Mouse (Mus musculus) forebrain, embryonic 16.5 days (tissue): ENCODE measurements around the gene Sipa1l1. TPM values are rescaled to one million over a fixed set of nuclear protein-coding genes. Genes with fewer than 3 reads are reported as not detected.
"Not testable (repeated sequence)": the region's sequence is repeated elsewhere in the genome, so short reads cannot be mapped to it uniquely, and the experiment has no call there.

Source experiments
- ATAC-seq: fragments of 200-750 bp; cut with Nextera tagmentation; 2 replicates; pipeline ENCODE4 v1.8.0; 2017; ENCODE audit warnings: mild to moderate bottlenecking, moderate library complexity
- H3K27ac ChIP-seq: fragments of 300-500 bp; sonication (generic); 2 replicates; pipeline ENCODE4 v1.5.1; 2014; ENCODE audit warnings: low read length, control low read depth
- H3K27me3 ChIP-seq: fragments of 300-500 bp; sonication (generic); replicated peaks from 2 replicates; pipeline ENCODE4 v1.6.1; 2014; ENCODE audit warnings: low read length; ENCODE audit not compliant: control insufficient read depth, insufficient read depth
- H3K36me3 ChIP-seq: fragments of 300-500 bp; sonication (generic); 2 replicates; pipeline ENCODE4 v1.6.1; 2014; ENCODE audit not compliant: control insufficient read depth, insufficient read depth
- H3K4me1 ChIP-seq: fragments of 300-500 bp; sonication (generic); replicated peaks from 2 replicates; pipeline ENCODE4 v1.6.1; 2014; ENCODE audit warnings: low read length; ENCODE audit not compliant: control insufficient read depth, insufficient read depth
- H3K4me2 ChIP-seq: fragments of 300-500 bp; sonication (generic); 2 replicates; pipeline ENCODE4 v1.6.1; 2014; ENCODE audit warnings: mild to moderate bottlenecking, low read length, control low read depth
- H3K4me3 ChIP-seq: fragments of 300-500 bp; sonication (generic); replicated peaks from 2 replicates; pipeline ENCODE4 v1.5.1; 2014; ENCODE audit warnings: mild to moderate bottlenecking, low read length, control low read depth
- H3K9ac ChIP-seq: fragments of 300-500 bp; sonication (generic); replicated peaks from 2 replicates; pipeline ENCODE4 v1.6.1; 2014; ENCODE audit warnings: low read depth, low read length, control low read depth
- H3K9me3 ChIP-seq: fragments of 300-500 bp; sonication (generic); 2 replicates; pipeline ENCODE4 v1.6.1; 2016; ENCODE audit warnings: low read length; ENCODE audit not compliant: control insufficient read depth
- WGBS: fragments of 180-500 bp; shearing (Covaris S2); extraction: QIAGEN DNeasy Blood & Tissue Kit; methylation state at CpG from one replicate; pipeline ENCODE4 v1.1.7; 2014; 5-methylcytosine and 5-hydroxymethylcytosine counted together
- polyA plus RNA-seq: library from polyadenylated mRNA; unstranded; fragments of >200 nt; fragmentation: Nextera tagmentation; extraction: Ambion mirVana; gene quantifications from 2 replicates; pipeline ENCODE4 v1.2.1, GENCODE M21; 2015

Gene Sipa1l1
- polyA plus RNA-seq, 1 experiment from 2014 or later: 26.8 TPM

DNA sequence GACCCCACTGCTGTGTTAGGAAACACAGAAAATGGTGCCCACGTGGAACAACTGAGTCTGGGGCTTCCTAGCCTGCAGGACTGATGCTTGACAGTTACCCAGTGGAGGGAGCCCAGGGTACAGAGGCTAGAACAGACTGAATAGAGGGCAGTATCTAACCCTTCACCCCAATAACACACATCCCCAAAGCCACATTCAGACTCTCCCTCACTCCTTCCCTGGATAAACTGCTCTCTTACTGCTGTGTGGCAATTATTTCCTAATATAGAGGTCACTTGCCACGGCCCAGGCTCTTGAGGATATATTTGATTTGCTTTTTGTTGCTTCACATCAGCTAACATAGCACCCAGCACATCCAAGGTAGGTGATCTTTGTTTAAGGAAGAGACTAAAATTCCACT lies 307.5 kb downstream of the Sipa1l1 start:
- no peak for ATAC-seq
- no peaks in the 10 kb centered on the region for H3K36me3 ChIP-seq
- no peak overlapping the region for H3K4me2 ChIP-seq
- H3K9me3 ChIP-seq: no peaks in the 10 kb centered on the region
- no peak overlapping the region for H3K27ac ChIP-seq
- H3K4me1 ChIP-seq: no peaks in the 10 kb centered on the region
- 58% methylated on average over 2 of the region's 2 CpGs for WGBS
- H3K27me3 ChIP-seq: no peaks in the 10 kb centered on the region
- H3K4me3 ChIP-seq: no peak overlapping the region
- H3K9ac ChIP-seq: no peak overlapping the region

DNA sequence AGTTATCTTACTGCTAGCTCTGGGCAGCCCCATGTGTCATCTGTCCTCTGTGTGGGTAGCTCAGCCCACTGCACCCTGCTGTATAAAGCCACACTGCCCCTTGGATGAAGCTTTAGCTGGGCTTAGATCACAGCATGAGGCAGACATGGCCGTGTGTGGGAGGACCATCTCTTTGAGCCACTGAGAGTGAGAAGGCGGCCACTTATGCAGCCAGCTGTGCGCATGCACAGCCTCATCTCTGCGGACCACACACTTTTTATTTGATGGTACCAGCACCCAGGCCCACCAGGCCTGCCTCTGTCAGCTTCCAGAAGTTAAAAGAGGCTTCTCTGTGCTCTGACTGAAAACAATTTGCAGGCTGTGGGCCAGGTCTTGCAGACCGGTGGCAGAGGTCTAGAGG lies 308.7 kb downstream of the Sipa1l1 start:
- no peak overlapping the region for H3K4me2 ChIP-seq
- no peak overlapping the region for H3K27ac ChIP-seq
- H3K9ac ChIP-seq: no peak overlapping the region

DNA sequence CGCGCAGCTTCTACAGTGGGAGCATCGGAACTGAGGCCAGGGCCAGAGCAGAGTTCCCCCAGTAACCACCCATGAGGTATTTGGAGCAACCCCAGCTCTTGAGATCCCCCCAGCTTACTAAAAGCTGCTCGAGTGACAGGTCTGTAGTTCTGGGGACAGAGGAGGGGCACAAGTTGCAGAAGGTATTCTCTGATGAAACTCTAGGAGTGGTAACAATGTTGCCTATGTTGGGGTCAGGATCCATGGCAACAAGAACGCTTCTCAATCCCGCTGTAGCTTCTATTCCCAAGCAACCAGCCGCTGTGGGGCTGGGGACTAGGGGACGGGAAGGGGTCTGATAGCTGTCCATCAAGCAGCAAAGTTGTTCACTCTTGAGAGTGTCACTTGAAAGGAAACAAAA lies 309.1 kb downstream of the Sipa1l1 start:
- Histone ChIP-seq H3K4me2 (no peak overlapping the region), H3K4me3 (no peak overlapping the region), H3K9ac (no peak overlapping the region), H3K27ac (no peak overlapping the region), H3K36me3 (no peaks in the 10 kb centered on the region), H3K9me3 (no peaks in the 10 kb centered on the region), H3K27me3 (no peaks in the 10 kb centered on the region), H3K4me1 (no peaks in the 10 kb centered on the region)
- WGBS: 12% methylated on average over 8 of the region's 8 CpGs
- no peak for ATAC-seq

More for the DNA sequence above, 308.7 kb downstream of the Sipa1l1 start:
- Histone ChIP-seq H3K4me1 (no peaks in the 10 kb centered on the region), H3K27me3 (no peaks in the 10 kb centered on the region), H3K36me3 (no peaks in the 10 kb centered on the region), H3K4me3 (no peak overlapping the region), H3K9me3 (no peaks in the 10 kb centered on the region)
- 32% methylated on average over 5 of the region's 5 CpGs for WGBS
- no peak for ATAC-seq

DNA sequence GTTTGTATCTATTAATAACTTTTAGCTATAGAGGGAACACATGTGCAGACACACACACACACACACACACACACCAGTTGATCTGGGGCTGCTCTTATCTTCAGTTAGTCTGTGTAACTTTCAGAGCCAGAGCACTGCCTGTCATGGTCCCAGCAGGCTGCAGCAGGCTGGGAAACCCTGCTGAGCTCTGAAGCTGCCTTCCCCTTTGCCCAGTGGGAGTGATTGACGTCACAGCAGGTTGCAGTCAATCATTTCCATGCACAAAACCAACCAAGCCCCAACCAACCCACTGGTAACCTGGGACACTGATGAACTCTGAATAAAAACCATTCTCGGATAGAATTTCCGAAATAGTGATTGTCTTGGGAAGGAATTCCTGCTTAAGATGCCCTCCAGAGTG lies 310.3 kb downstream of the Sipa1l1 start:
- 21% methylated on average over 3 of the region's 3 CpGs for WGBS
- H3K9me3 ChIP-seq: peaks cover 2% of the 10 kb centered on the region; the same call in 1 of the 2 replicates
- H3K36me3 ChIP-seq: no peaks in the 10 kb centered on the region
- H3K27ac ChIP-seq: no peak overlapping the region
- H3K9ac ChIP-seq: no peak overlapping the region
- ATAC-seq: no peak
- no peak overlapping the region for H3K4me3 ChIP-seq
- H3K4me2 ChIP-seq: no peak overlapping the region
- no peaks in the 10 kb centered on the region for H3K27me3 ChIP-seq
- H3K4me1 ChIP-seq: no peaks in the 10 kb centered on the region

DNA sequence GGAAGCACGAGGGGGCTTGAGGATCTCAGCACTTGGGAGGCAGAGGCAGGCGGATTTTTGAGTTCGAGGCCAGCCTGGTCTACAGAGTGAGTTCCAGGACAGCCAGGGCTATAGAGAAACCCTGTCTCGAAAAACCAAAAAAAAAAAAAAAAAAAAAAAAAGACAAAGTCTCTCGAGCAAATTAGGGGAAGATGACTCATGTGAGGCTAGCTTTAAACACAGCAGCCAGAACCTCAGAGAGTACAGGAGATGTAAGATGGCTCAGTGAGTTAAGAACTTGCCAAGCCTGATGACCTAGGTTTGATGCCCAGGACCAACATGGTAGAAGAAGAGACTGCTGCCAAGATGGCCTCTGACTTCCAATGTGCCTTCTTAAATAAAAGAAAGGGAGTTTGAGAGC lies 311.3 kb downstream of the Sipa1l1 start:
- not testable (repeated sequence) for H3K36me3 ChIP-seq, H3K9me3 ChIP-seq, H3K4me2 ChIP-seq, H3K27ac ChIP-seq, H3K4me3 ChIP-seq, H3K27me3 ChIP-seq, ATAC-seq, H3K4me1 ChIP-seq, H3K9ac ChIP-seq
- 79% methylated on average over 5 of the region's 5 CpGs for WGBS

DNA sequence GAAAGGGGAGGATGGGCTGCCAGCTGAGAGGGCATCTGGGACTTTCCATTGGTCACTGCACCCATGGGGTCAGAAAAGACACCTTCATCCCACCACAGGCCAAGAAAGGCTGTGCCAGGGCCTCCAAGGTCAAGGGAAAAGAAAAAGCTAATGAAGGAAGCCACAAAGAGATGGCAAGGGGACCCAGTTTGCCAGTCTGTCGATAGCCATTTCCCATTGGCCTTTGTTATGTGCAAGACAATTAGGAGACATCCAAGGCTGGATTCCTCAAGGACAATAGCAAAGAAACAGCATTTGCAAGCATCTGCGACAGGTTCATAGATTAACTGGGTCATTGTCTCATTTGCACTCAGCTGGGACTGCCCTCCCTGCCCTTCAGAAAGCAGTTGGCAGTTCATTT lies 316.3 kb downstream of the Sipa1l1 start:
- H3K4me2 ChIP-seq: no peak overlapping the region
- no peak overlapping the region for H3K9ac ChIP-seq
- no peak overlapping the region for H3K27ac ChIP-seq
- H3K27me3 ChIP-seq: no peaks in the 10 kb centered on the region
- H3K36me3 ChIP-seq: no peaks in the 10 kb centered on the region
- 0 out of 2 replicates have a peak, but pooled peaks cover 2% of the 10 kb centered on the region for H3K4me1 ChIP-seq
- 71% methylated on average over 2 of the region's 2 CpGs for WGBS
- no peak for ATAC-seq
- H3K9me3 ChIP-seq: peaks cover 2% of the 10 kb centered on the region; the same call in 1 of the 2 replicates
- H3K4me3 ChIP-seq: no peak overlapping the region

DNA sequence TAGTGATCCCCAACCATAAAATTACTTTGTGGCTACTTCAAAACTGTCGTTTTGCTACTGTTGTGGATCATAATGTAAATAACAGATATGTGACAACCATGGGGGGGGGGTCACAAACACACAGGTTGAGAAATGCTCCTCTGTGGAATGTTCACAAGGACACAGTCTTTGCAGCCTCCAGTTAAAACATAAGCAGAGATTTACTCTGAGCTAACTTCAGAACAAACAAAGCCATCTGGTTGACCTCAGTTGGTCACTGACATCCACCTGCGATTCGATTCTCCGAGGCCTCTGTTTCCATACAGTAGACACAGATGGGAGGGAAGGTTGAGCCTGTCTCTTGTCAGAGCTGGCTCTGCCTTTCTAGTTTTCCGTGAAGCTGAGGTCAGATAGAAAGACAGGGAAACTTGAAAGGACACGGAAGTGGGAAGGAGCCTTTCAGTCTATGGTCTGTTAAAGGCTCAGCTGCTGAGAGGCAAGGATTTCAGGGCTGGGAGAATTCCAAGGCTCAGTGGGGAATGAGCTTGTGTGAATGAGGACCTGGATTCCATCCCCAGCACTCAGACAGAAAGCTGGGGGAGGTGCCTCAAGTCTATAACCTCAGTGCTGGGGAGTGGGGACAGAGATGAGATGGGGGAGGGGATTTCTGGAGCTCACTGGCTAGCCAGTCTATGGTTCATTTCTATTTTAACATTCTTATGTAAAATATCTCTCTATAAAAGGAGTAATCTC lies 317.9 kb downstream of the Sipa1l1 start:
- H3K9ac ChIP-seq: no peak overlapping the region
- peaks cover 2% of the 10 kb centered on the region; the same call in 1 of the 2 replicates for H3K9me3 ChIP-seq
- WGBS: 44% methylated on average over 6 of the region's 6 CpGs
- no peak overlapping the region for H3K4me2 ChIP-seq
- no peak overlapping the region for H3K27ac ChIP-seq
- H3K4me1 ChIP-seq: 0 out of 2 replicates have a peak, but pooled peaks cover 2% of the 10 kb centered on the region
- no peak for ATAC-seq
- H3K4me3 ChIP-seq: no peak overlapping the region
- H3K36me3 ChIP-seq: no peaks in the 10 kb centered on the region
- no peaks in the 10 kb centered on the region for H3K27me3 ChIP-seq

DNA sequence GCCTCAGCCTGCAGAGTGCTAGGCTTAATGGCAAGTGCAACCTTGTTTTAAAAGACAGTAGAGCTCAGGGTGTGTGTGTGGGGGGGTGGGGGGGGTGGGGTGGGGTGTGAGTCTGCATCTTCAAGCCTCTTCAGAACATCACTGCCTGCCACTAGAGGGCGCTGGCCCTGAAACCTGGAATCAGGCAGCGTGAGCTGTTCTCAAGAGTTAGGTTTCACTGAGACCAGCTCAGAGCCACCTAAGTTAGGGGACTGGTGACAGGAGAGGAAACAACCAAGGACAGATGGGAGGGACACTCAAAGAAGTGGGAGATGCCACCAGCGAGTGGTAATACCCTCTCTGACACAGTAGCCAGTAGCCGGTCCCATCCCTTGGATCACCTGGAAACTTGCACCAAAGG lies 320.0 kb downstream of the Sipa1l1 start:
- Histone ChIP-seq H3K9ac (no peak overlapping the region), H3K4me1 (0 out of 2 replicates have a peak, but pooled peaks cover 2% of the 10 kb centered on the region), H3K4me3 (no peak overlapping the region), H3K4me2 (no peak overlapping the region), H3K9me3 (peaks cover 2% of the 10 kb centered on the region; the same call in 1 of the 2 replicates), H3K36me3 (no peaks in the 10 kb centered on the region), H3K27me3 (no peaks in the 10 kb centered on the region), H3K27ac (no peak overlapping the region)
- WGBS: 64% methylated on average over 4 of the region's 4 CpGs
- ATAC-seq: no peak

DNA sequence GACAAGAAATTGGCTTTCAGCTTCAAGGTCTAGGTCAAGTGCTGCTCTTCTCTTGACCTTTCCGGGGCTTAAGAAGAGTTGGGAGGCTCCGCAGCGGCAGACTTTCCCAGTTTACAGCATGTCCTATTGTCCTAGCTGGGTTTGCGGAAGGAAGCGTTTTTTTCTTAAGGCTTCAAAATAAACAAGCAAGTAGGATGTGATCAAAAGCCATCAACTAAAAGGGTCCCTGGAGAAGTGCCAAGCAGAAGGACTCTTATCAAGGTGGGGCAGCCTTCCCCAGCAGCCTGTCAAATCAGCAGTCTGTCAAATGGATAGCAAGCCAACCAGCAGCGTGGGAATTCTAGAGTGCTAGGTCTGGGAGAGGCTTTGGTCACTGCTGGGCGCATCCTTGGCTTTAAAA lies 320.5 kb downstream of the Sipa1l1 start:
- no peak overlapping the region for H3K27ac ChIP-seq

More for the DNA sequence above, 320.5 kb downstream of the Sipa1l1 start:
- Histone ChIP-seq H3K9ac (no peak overlapping the region), H3K9me3 (no peaks in the 10 kb centered on the region), H3K4me2 (no peak overlapping the region), H3K36me3 (no peaks in the 10 kb centered on the region), H3K27me3 (no peaks in the 10 kb centered on the region), H3K4me1 (0 out of 2 replicates have a peak, but pooled peaks cover 2% of the 10 kb centered on the region), H3K4me3 (no peak overlapping the region)
- 80% methylated on average over 7 of the region's 7 CpGs for WGBS
- ATAC-seq: no peak
